Mouse (Mus musculus) cerebellum, adult (tissue): ENCODE results near the gene Fhl4.

Experiments
- ATAC-seq: cut with Nextera tagmentation; 2 replicates; pipeline ENCODE4 v1.9.2; 2017; ENCODE audit warnings: mild to moderate bottlenecking, moderate library complexity, mixed read lengths; ENCODE audit not compliant: insufficient number of reproducible peaks, low FRiP score, low TSS enrichment

The Fhl4 gene

DNA sequence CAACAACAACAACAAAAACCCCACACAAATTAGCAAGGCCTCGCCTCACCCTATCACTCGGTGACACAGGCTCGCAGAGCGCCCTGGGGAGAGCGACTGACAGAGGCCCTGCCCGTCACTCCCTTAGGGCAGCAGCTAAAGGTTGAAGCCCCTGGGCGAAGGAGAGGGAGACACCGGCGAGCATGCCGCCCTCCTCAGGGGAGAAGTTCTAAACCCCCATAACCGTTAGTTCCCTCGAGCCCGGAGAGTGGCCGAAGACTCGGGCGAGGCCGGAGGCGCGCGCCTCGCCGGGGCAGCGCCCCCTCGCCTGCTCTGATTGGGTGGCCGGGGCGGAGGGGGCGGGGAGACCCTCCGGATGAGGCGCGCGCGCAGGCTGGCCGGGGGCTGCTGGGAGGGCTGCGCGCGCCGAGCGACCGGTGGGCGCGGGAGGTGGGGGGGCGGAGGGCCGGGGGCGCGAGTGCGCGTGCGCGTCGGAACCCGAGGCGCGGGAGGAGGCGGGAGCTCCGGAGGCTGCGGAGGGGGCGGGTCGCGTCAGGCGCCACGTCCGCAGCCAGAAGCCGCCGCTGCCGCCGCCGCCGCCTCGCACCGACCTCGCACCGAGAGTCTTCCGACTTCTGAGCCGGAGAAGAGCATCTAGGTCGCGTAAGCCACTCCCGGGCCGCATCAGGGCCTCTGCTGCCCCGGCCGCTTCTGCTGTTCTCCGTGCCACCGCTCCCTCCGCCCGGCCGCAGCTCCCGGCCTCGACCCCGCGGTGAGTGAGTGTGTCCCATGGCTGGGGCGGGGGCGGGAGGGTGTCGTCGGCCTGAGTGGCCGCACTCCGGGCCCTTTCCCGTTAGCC lies at the start of gene Fhl4, which contains the start of gene Tmem263:
Gene Fhl4 (minus strand): TSS at position 249 of the 838 bp plus-strand sequence.
Gene Tmem263 (plus strand): TSS at position 381 of the 838 bp plus-strand sequence.
- ATAC-seq: peak; percentile 86

DNA sequence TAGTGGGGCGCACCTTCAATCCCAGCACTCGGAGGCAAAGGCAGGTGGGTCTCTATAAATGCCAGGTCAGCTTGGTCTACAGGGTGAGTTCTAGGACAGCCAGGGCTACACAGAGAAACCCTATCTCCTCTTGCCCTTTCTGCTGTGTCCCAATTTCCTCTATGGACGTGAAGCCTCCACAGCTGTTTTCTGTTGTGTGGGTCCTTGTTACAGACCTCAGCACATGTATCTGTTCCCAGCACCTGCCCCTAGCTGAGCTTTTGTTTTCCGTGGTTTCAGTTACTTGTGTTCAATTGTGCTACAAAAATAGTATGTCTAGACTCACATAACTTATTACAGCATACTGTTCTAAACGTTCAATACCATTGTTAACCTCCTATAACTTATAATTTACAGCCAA lies 46.9 kb upstream of the Fhl4 start:
- ATAC-seq: no peak

DNA sequence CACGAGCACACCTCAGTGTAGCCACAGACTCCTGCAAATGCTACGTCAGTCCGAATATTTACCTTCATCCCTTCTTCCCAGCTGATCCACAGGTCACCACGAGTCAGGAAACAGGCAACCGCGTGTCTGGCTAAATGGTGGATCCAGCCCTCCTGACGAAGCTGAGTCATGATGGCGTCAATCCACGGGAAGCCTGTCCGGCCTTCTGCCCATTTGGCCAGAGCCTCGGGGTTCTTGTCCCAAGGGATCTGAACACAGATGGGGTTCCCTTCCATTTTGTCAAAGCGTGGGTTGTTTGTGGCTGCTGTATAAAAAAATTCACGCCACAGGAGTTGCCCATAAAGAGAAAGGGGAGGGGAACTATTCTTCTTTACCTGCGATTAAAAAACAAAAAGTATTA lies 44.0 kb upstream of the Fhl4 start:
- ATAC-seq: no peak

DNA sequence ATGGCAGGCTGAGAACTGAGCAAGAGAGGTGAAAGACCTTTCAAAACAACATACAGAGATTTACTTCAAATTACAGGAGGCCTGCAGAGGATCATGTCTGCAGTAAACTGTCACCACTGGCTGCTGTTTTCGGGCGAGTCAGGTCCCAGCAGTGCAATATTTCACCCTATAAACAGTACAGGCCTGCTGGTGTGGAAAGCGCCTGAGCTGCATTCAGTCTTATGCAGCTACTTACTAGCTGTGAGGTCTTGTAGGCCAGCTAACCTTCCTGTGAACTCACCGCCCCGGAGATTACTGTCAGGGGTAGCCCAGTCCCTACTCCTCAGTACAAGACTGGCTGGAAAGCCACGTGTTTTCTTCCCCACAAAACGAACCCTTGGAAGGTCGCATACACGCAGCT lies 39.2 kb upstream of the Fhl4 start:
- ATAC-seq: no peak

DNA sequence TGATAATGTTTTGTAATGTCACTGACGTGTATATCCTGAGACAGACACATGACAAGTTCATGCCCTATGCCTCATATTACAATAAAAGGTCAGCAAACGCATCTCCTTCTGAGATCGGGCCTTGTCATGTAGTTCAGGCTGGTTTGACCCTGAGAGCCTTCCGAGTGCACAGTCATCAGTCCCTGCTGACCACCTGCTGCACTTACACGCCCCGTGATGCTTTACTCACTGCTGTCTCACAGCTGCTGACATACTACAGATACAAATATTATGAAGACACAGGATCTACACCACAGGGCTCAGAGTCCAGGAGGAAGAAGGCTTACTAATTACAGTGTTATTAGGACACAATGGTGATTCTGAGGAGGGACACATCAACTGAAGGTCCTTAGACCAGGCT lies 34.3 kb upstream of the Fhl4 start:
- ATAC-seq: no peak

DNA sequence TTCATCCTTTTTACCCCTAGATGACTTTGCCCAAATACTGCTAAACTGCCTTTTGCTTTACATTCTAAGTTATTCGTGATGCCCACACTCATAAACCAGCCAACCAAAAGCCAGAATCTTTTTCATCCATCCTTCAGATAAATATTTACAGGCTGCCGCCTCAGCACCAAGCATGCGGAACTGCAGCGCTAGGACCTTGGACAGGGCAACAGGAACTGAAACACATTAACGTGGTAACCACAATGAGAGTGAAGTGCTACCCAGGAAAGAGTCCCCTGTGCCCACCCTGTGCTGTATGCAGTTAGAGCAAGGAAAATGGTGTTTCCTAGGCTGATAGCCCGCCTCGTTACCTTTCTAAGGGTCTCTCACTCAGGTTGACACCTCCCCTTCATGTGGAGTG lies 26.2 kb upstream of the Fhl4 start:
- ATAC-seq: no peak

DNA sequence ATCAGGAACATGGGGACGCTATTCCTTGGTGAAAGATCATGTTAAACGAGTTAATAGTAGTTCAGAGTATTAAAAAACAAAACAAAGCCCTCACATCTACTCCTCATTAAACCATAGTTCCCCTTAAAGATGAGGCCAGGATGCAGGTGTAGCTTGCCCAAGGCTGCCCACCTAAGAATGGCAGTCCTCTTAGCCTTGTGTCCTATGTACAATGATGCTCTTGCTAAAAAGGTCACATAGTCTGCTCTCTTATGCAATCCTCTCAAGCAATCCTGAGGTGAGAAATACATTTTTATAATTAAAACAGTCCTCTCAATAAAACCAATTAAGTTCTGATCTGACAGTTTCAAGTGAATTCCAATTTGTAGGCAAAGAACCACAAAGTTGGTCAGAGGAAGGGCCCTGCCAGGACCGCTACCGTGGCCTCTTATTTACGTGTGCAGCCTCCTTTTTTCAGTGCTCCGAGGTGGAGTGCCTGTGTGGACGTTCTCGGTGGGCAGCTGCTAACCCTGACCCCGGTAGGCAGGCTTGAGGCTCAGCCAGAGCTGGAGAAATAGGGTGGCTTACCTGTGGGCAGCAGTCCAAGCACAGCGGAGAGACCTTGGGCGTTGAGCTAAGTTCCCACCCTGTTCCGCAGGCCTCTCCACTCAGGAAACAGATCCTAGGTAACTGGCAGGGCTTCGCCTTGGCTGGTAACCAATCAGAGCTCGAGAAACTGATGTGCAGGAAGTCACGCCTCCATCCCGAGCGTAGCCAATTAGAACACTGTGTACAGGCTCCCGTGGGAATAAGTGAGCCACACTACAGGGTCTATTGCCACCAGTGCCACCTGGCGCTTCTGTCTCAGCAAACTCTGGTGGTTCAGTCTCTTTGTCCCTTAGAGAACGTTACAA lies 25.3 kb upstream of the Fhl4 start, which contains the start of gene Mterf2:
Gene Mterf2 (minus strand): TSS at position 633 of the 893 bp plus-strand sequence.
- ATAC-seq: peak; percentile 99

DNA sequence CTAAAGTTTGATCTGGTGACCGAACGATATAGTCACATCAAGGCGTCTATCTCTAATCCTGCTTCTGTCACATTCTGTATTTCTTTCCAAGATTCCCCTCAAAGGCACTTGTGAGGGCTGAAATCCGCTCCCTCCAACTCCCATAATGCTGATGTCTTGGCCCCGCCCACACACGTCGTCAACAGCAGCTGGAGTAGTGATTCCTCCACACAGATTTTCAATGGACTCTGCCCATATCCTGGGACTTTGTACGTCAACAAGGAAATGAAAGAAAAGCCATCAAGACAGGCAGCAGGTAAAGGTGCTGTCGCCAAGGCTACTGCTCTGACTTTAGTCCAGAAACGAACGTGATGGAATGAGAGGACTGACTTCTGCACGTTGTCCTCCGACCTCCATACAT lies 22.9 kb upstream of the Fhl4 start:
- ATAC-seq: no peak

DNA sequence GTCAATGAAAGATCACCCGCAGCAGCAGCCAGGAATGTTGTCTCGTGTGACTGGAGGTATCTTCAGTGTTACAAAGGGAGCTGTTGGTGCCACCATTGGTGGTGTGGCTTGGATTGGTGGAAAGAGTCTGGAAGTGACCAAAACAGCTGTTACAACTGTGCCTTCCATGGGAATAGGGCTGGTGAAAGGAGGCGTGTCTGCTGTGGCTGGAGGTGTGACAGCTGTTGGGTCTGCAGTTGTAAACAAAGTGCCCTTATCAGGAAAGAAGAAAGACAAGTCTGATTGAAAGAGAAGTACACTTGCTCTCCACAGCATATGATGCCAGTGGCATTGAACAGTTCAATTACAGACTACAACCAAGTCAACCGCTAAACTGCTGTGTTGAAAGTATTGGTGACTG lies 12.1 kb upstream of the Fhl4 start:
- ATAC-seq: no peak

DNA sequence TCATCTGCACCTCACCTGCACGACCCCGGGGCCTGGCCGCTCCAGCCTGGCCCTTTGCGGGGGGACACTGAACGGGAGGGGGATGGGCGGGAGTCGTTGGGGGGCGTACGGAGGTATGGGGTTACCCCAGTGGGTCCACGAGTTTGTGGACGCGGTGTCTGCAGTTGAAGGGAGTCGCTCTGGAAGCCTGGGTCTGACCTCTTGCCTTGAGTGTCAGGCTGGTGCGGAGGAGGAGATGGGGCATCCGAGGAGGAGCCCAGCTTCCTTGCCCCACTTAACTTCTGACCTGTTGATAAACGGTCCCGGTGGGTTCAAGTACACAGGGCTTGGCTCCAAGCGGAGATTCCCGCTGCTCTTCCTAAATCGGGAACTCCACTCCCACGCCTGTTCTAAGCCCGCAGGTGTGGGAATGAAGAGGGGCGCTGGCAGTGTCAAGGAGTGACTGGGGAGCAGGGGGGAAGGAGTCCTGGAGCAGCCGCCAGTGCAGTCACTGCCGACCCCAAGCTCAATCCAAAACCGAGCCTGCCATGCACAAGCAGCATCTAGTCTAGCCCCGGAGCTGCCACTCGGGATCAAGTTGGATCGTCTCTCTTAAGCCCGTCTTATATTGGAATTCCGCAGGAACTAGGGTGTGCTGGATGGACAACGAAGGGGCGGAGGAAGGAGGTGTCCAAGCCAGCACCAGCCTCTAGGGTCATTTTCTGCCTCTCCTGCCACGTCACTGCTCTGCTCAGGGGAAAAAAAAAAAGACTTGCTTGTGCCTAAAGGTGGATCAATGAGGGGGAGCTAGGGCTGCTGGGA lies 990 bp upstream of the Fhl4 start:
- peak; percentile 34; the same call in 1 of the 2 replicates for ATAC-seq

DNA sequence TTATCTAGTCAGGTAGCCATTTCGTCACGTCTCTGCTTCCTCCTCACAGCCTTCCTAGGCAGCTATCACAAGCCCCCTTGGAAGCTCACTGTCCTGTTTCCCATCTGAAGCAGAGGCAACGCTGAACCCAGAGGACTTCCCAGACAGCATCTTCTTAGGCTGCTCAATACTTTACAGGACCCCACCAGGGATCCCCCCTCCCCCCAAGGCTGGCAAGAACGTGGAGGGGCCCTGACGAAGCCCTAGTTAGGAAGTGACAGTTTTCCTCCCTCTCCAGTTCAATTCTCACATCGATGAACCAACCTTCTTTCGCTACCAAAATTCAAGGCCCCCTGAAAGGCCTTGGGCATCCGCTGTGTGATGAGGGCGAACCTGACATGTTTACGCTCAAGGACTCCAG lies 454 bp downstream of the Fhl4 start:
- ATAC-seq: no peak

DNA sequence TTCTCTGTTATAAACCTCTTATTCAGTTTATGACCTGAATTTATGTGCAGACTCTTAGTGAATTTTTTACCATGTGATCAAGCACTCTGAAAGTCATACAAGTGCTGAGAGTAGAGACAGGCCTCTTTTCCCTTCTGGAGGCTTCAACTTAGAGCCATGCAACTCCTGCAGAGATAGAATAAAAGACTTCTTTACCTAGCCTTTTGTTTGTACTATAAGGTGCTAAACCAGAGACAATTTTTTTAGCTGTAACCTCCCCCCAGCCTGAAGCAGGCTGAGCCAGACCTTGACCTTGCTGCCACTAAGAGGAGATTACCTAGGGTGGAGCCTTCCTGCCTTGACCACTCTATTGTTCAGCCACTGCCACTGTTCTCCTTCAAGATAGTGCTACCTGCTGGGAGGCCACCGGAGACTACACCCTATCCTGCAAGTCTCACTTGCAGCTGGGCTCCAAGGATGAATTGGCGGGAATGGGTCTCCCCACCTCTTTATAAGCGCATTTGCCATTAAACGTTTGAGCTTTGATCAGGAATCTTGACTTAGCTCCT lies 30.6 kb downstream of the Fhl4 start:
- ATAC-seq: no peak

DNA sequence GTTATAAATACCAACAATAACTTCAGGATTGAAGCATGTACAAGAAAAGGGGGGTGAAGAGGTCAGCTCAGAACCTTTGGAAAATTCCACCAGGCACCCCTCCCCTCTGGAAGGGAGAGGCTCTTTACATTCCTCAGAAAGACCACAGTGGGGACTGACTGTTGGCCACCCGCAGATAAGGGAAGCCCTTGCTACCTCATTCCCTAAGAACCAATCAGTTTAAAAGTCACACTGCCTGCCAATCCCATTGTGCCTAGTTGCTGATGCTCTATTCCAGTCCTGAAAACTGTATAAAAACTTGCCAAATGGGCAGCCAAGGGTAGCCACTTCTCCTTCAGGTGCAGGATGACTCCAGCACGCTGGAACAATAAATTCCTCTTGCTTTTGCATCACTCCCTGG lies 47.4 kb downstream of the Fhl4 start:
- no peak for ATAC-seq

DNA sequence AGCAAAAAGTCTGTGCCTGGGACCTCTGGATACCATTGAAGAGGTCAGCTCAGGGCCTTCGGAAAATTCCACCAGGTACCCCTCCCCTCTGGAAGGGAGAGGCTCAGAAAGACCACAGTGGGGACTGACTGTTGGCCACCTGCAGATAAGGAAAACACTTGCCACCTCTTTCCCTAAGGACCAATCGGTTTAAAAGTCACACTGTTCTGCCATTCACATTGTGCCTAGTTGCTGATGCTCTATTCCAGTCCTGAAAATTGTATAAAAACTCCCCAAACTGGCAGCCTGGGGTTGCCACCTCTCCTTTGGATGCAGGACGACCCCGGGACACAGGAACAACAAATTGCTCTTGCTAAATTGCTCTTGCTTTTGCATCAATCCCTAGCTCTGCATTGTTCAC lies 49.8 kb downstream of the Fhl4 start:
- no peak for ATAC-seq

DNA sequence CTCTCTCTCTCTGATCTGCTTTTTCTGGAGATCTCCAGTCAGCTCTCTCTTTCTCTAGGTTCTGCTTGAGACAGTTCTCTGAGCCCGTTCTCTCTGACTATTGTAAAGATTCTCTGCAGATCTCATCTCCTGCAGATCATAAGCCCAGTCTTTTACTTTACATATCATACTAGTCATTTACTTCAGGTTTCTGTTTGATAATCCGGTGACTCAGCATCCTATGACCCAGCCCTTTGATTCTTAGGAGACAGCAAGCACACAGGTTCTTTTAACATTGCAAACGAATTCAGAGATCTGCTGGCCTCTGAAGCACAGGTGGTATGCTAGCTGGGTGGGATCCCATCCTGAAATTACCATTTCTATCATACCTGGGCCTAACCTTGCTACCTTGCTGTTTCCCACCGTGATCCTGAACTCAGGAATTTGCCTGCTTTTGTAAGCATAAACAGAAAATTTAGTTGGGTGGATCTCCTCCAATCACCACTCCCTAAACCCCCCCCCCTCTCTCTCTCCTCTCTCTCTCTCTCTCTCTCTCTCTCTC lies 51.6 kb downstream of the Fhl4 start:
- no peak for ATAC-seq

DNA sequence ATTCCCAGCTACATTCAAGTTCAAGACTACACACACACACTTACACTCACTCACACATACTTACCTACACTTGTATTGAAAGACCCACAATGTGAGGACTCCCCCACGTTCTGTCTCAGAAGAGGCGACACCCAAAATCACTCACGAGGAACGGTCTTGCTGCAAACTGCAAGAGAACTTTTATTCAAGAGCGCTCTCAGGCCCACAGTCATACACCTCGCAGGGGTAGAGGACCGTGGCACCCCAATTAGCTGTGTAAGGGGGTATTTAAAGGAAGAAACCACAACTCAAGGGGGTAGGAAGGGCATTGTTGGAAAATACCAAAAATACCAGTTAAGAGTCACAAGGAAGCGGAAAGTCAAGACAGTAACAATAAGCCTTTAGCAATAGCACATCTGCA lies 54.3 kb downstream of the Fhl4 start:
- ATAC-seq: no peak

DNA sequence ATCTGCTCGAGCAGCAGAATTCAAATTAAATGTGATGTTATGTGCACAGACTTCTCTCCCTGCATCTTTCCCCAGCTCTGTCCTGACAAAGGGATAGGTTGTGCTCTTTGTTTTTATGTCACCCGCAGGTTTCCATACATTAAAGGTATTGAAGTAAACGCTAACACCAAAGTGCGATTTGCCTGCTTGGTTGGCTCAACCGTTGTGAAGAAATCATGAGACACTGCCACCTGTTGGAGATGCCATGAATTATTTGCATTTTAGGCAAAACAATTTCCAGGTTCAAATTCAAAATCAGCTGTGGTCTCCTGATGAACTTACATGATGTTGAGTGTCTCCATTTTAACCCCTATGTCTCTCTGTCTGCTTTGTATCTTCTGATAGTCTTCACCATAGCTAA lies 55.7 kb downstream of the Fhl4 start:
- no peak for ATAC-seq
